Mouse (Mus musculus) hindbrain, postnatal 0 days (tissue): ENCODE data around the gene Pard6b. TPM values are rescaled to one million over a fixed set of nuclear protein-coding genes. Genes with fewer than 3 reads are reported as not detected.

Experiments
- ATAC-seq: fragments of 200-750 bp; cut with Nextera tagmentation; 2 replicates; pipeline ENCODE4 v1.8.0; 2017; ENCODE audit warnings: mild to moderate bottlenecking, moderate TSS enrichment, moderate library complexity
- DNase-seq: peaks from one replicate; pipeline ENCODE4 v3.0.0-alpha.2; 2015; ENCODE audit warnings: low spot score
- H3K27ac ChIP-seq: fragments of 300-500 bp; sonication (generic); 2 replicates; pipeline ENCODE4 v1.5.1; 2014; ENCODE audit warnings: mild to moderate bottlenecking
- H3K27me3 ChIP-seq: fragments of 300-500 bp; sonication (generic); 2 replicates; pipeline ENCODE4 v1.6.1; 2014; ENCODE audit warnings: low read length, mixed read lengths; ENCODE audit not compliant: insufficient read depth
- H3K36me3 ChIP-seq: fragments of 300-500 bp; sonication (generic); 2 replicates; pipeline ENCODE4 v1.6.1; 2014; ENCODE audit warnings: low read length, mixed read lengths; ENCODE audit not compliant: insufficient read depth
- H3K4me1 ChIP-seq: fragments of 300-500 bp; sonication (generic); 2 replicates; pipeline ENCODE4 v1.6.1; 2014; ENCODE audit warnings: antibody characterized with exemption, low read length, mixed read lengths; ENCODE audit not compliant: insufficient read depth
- H3K4me2 ChIP-seq: fragments of 300-500 bp; sonication (generic); 2 replicates; pipeline ENCODE4 v1.6.1; 2014; ENCODE audit warnings: low read depth, mild to moderate bottlenecking, low read length, moderate library complexity, mixed read lengths
- H3K4me3 ChIP-seq: fragments of 300-500 bp; sonication (generic); 2 replicates; pipeline ENCODE4 v1.5.1; 2014; ENCODE audit warnings: low read length
- H3K9ac ChIP-seq: fragments of 300-500 bp; sonication (generic); replicated peaks from 2 replicates; pipeline ENCODE4 v1.6.1; 2014; ENCODE audit warnings: mild to moderate bottlenecking, low read length, moderate library complexity, mixed read lengths
- H3K9me3 ChIP-seq: fragments of 300-500 bp; sonication (generic); 2 replicates; pipeline ENCODE4 v1.6.1; 2016; ENCODE audit warnings: low read length, mixed read lengths
- CTCF ChIP-seq: IDR thresholded peaks from 2 replicates; pipeline ENCODE4 v1.5.1; 2016; ENCODE audit warnings: antibody characterized with exemption, control low read depth, low read depth
- WGBS: fragments of 180-500 bp; shearing (Covaris S2); extraction: QIAGEN DNeasy Blood & Tissue Kit; methylation state at CpG from one replicate; pipeline ENCODE4 v1.1.7; 2014; 5-methylcytosine and 5-hydroxymethylcytosine counted together
- polyA plus RNA-seq: library from polyadenylated mRNA; unstranded; fragments of >200 nt; fragmentation: Nextera tagmentation; extraction: Ambion mirVana; gene quantifications from 2 replicates; pipeline ENCODE4 v1.2.1, GENCODE M21; 2015
- total RNA-seq: library from RNA; depleted of rRNA; stranded (reverse); fragments of >200 nt; gene quantifications from 2 replicates; pipeline ENCODE4 v1.2.3, GENCODE M21; 2014

Pard6b gene
- total and polyA plus RNA-seq, 2 experiments from 2014 or later = 4.5 to 5.1 TPM

GRCm38 (mm10) chr2:168115826-168116225 lies 35.0 kb downstream of the Pard6b start:
- Histone ChIP-seq H3K27me3 (no peaks in the 10 kb centered on the region), H3K9ac (no peak overlapping the region), H3K9me3 (no peaks in the 10 kb centered on the region), H3K36me3 (no peaks in the 10 kb centered on the region), H3K27ac (no peak overlapping the region), H3K4me3 (no peak overlapping the region), H3K4me2 (no peak overlapping the region), H3K4me1 (peaks cover 7% of the 10 kb centered on the region; the same call in 1 of the 2 replicates)
- ATAC-seq = no peak
- DNase-seq = no peak
- WGBS = 77% methylated on average over 3 of the region's 3 CpGs
- no peak for TF ChIP-seq CTCF

DNA sequence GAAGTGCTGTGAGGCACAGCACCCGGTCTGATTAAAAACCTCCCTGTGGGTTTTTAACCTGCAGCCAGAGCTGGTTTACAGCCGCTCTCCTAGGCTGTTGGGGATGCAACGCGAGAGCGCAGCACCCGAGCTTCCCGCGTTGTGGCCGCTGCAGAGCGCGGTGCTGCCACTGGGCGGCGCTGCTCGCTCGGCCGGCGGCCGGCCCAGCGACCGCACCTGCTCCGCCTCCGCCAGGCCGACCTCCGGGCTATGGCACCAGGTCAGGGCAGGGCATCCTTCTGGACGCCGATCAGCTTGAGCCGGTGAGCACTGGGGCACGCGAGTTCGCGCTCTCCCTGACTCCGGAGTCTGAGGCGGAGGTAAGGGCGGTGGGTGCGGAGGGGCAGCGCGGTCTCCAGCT lies 36.3 kb downstream of the Pard6b start:
- under 1% methylated on average over 36 of the region's 37 CpGs for WGBS
- H3K4me3 ChIP-seq = peak overlapping the region; percentile 34
- no peaks in the 10 kb centered on the region for H3K27me3 ChIP-seq
- peak; percentile 75 for DNase-seq
- TF ChIP-seq CTCF = peak; percentile 50
- H3K36me3 ChIP-seq = no peaks in the 10 kb centered on the region
- no peaks in the 10 kb centered on the region for H3K9me3 ChIP-seq
- peak; percentile 53 for ATAC-seq
- peak overlapping the region; percentile 35; the same call in 1 of the 2 replicates for H3K9ac ChIP-seq
- peak overlapping the region; percentile 63 for H3K4me2 ChIP-seq
- H3K27ac ChIP-seq = no peak overlapping the region
- peaks cover 7% of the 10 kb centered on the region; the same call in 1 of the 2 replicates for H3K4me1 ChIP-seq

- no peak for TF ChIP-seq CTCF
- Histone ChIP-seq H3K4me3 (peak overlapping the region; percentile 34), H3K4me1 (peaks cover 7% of the 10 kb centered on the region; the same call in 1 of the 2 replicates), H3K9ac (peak overlapping the region; percentile 35; the same call in 1 of the 2 replicates), H3K27me3 (no peaks in the 10 kb centered on the region), H3K4me2 (peak overlapping the region; percentile 63), H3K27ac (no peak overlapping the region), H3K36me3 (no peaks in the 10 kb centered on the region), H3K9me3 (no peaks in the 10 kb centered on the region)
- ATAC-seq (peak; percentile 28), DNase-seq (no peak)
- WGBS = 4% methylated on average over 13 of the region's 13 CpGs
Measured at GRCm38 (mm10) chr2:168117553-168117952, 36.7 kb downstream of the Pard6b start.

GRCm38 (mm10) chr2:168117967-168118366 lies 37.2 kb downstream of the Pard6b start:
- no peaks in the 10 kb centered on the region for H3K27me3 ChIP-seq
- peaks cover 7% of the 10 kb centered on the region; the same call in 1 of the 2 replicates for H3K4me1 ChIP-seq
- WGBS = 44% methylated on average over 16 of the region's 16 CpGs
- TF ChIP-seq CTCF = no peak
- H3K36me3 ChIP-seq = no peaks in the 10 kb centered on the region
- no peaks in the 10 kb centered on the region for H3K9me3 ChIP-seq
- 0 out of 2 replicates have a peak overlapping the region, but pooled peaks have one; percentile 34 for H3K4me3 ChIP-seq
- H3K9ac ChIP-seq = no peak overlapping the region
- H3K4me2 ChIP-seq = peak overlapping the region; percentile 63
- DNase-seq (no peak), ATAC-seq (no peak)
- no peak overlapping the region for H3K27ac ChIP-seq

DNA sequence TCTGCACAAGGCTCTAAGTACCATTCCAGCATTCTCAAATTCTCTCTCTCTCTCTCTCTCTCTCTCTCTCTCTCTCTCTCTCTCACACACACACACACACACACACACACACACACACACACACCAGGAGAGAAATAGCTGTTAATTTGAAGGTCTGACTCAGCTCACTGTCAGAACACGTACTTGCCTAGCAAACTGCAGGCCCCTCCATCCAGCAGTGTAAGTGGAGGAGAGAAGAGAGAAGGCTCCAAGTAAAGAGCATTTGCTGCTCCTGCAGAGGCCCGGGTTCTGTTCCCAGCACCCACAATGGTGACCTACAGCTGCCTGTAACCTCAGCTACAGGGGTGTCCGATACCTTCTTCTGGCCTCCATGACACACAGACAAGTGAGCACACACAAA lies 37.7 kb downstream of the Pard6b start:
- Histone ChIP-seq H3K4me3 (no peak overlapping the region), H3K9ac (no peak overlapping the region), H3K9me3 (no peaks in the 10 kb centered on the region), H3K4me2 (no peak overlapping the region), H3K36me3 (no peaks in the 10 kb centered on the region), H3K4me1 (peaks cover 7% of the 10 kb centered on the region; the same call in 1 of the 2 replicates), H3K27me3 (no peaks in the 10 kb centered on the region), H3K27ac (no peak overlapping the region)
- no peak for DNase-seq
- ATAC-seq = no peak
- TF ChIP-seq CTCF = no peak
- 77% methylated on average over 3 of the region's 3 CpGs for WGBS

GRCm38 (mm10) chr2:168119123-168119522 lies 38.3 kb downstream of the Pard6b start:
- no peak overlapping the region for H3K27ac ChIP-seq
- no peak overlapping the region for H3K4me3 ChIP-seq
- H3K4me1 ChIP-seq = peaks cover 7% of the 10 kb centered on the region; the same call in 1 of the 2 replicates
- H3K4me2 ChIP-seq = no peak overlapping the region
- no peak for TF ChIP-seq CTCF
- no peak overlapping the region for H3K9ac ChIP-seq
- ATAC-seq (no peak), DNase-seq (no peak)
- H3K27me3 ChIP-seq = no peaks in the 10 kb centered on the region
- H3K9me3 ChIP-seq = no peaks in the 10 kb centered on the region
- no peaks in the 10 kb centered on the region for H3K36me3 ChIP-seq
- WGBS = 76% methylated on average over 12 of the region's 12 CpGs

DNA sequence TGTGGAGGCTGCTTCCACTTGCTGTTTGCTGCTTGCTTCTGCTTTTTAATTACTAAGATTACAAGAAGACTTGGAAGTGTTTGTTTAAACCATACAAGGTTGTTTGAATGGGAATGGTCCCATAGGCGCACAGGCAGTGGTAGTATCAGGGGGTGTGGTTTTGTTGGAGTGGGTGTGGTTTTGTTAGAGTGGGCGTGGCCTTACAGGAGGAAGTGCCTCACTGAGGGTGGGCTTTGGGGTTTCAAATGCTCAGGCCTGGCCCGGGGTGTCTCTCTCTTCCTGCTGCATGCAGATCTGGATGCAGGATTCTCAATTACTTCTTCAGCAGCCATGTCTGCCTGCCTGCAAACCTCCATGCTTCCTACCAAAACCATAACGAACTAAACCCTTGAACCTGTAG lies 40.1 kb downstream of the Pard6b start:
- TF ChIP-seq CTCF = no peak
- ATAC-seq = no peak
- no peak overlapping the region for H3K4me3 ChIP-seq

More for the DNA sequence above, 40.1 kb downstream of the Pard6b start:
- Histone ChIP-seq H3K4me1 (no peaks in the 10 kb centered on the region), H3K9me3 (no peaks in the 10 kb centered on the region), H3K4me2 (no peak overlapping the region), H3K9ac (no peak overlapping the region), H3K36me3 (no peaks in the 10 kb centered on the region), H3K27ac (no peak overlapping the region), H3K27me3 (no peaks in the 10 kb centered on the region)
- 81% methylated on average over 4 of the region's 4 CpGs for WGBS
- DNase-seq = no peak
